Mouse (Mus musculus): ENCODE measurements around the gene Tacc2. TPM values are rescaled to one million over a fixed set of nuclear protein-coding genes. Genes with fewer than 3 reads are reported as not detected.

Gene Tacc2
- polyA plus RNA-seq, 1 experiment from 2014 or later = 34.8 TPM

DNA sequence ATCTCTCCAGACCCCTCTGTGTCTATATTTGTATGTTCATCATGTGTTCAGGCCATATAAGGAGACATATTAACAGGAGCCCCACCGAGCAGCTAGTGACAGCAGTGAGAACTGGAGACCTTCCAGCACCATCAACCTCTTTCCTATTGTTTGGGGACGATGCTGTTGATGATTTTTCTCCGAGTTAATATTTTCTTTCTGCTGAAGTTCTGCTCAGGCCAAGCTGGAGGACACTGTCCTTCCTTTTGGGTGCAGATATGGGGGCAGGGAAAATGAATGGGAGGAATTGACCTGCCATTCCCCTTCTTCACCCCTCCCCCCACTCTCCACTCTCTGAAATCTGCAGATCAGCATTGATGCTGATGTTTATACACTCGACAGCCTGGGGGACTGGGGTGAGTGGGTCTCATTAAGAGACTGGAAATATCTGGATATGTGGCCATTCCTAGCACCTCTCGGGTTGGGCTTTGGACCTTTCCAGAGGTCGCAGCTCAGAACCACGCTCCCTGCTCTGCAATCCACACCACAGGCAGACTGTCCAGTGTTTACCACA, 91.6 kb downstream of the Tacc2 start:
- Histone ChIP-seq H3K4me1 (replicated peaks) (peaks cover 30% of the 10 kb centered on the region), H3K9ac (replicated peaks) (no peak overlapping the region; the same call in 1 of the 2 replicates)
- WGBS = 55% methylated on average over 7 of the region's 7 CpGs

DNA sequence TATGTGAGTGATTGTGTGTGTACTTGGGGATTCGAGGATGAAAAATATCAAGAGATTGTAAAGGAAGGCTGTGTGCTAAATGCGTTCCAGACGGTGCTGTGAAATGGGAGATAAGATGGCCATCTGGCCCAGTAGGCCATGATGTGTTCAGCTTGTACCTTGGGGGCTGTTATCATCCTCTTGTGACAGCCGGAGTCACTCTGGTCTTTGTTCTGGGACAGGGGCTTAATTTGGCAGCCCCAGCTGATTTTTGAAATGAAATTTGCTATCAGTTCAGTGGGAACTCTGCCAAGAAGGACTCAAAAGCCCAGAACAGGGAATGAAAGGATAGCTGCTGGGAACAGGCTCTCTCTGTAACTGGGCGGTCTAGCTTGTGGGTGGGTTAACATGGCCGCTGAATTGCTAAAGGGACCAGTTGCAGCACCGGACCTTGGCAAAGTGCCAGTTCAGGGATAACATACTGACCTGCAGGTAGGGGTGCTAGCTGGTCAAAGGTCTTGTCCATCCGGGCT, 92.2 kb downstream of the Tacc2 start:
- 46% methylated on average over 8 of the region's 8 CpGs for WGBS
- Histone ChIP-seq H3K4me1 (replicated peaks) (peaks cover 30% of the 10 kb centered on the region), H3K4me3 (replicated peaks) (no peak overlapping the region), H3K4me2 (no peak overlapping the region), H3K9ac (replicated peaks) (no peak overlapping the region), H3K27me3 (no peaks in the 10 kb centered on the region), H3K36me3 (peaks cover 14% of the 10 kb centered on the region; the same call in 1 of the 2 replicates), H3K9me3 (no peaks in the 10 kb centered on the region), H3K27ac (peak overlapping the region; percentile 80)
- ATAC-seq (ENCODE audit: insufficient number of reproducible peaks, insufficient read depth, low FRiP score, low TSS enrichment, low read depth) = no peak

More for the DNA sequence above, 91.6 kb downstream of the Tacc2 start:
- H3K27ac ChIP-seq = peak overlapping the region; percentile 80
- no peaks in the 10 kb centered on the region for H3K9me3 ChIP-seq
- peaks cover 17% of the 10 kb centered on the region for H3K36me3 ChIP-seq
- H3K4me3 ChIP-seq (replicated peaks) = no peak overlapping the region
- no peak overlapping the region for H3K4me2 ChIP-seq
- ATAC-seq (ENCODE audit: insufficient number of reproducible peaks, insufficient read depth, low FRiP score, low TSS enrichment, low read depth) = no peak
- no peaks in the 10 kb centered on the region for H3K27me3 ChIP-seq

DNA sequence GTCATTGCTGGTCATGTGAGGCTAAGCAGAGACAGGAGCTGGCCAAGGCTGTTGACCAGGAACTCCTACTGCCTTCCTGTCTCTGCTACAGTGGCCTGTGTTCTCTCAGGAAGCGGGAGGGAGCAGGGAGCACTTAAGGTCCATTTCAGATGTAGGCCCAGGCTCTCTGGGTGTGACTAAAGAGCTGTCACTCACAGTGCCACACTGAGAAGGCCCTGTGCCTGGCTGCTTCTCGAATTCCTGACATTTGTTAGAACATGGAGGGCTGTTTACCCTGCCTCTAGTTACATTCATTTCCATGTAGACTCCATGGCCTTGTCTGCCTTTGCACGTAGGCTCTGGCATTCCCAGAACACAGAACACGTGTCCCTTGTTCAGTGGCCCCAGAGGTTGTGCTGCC, 93.1 kb downstream of the Tacc2 start:
- Histone ChIP-seq H3K4me3 (replicated peaks) (no peak overlapping the region), H3K9ac (replicated peaks) (no peak overlapping the region), H3K9me3 (no peaks in the 10 kb centered on the region), H3K4me2 (no peak overlapping the region), H3K27ac (peak overlapping the region; percentile 51), H3K36me3 (peaks cover 7% of the 10 kb centered on the region; the same call in 1 of the 2 replicates), H3K27me3 (no peaks in the 10 kb centered on the region), H3K4me1 (replicated peaks) (peaks cover 30% of the 10 kb centered on the region)
- 56% methylated on average over 4 of the region's 4 CpGs for WGBS
- peak; percentile 58; the same call in 1 of the 2 replicates for ATAC-seq (ENCODE audit: insufficient number of reproducible peaks, insufficient read depth, low FRiP score, low TSS enrichment, low read depth)

DNA sequence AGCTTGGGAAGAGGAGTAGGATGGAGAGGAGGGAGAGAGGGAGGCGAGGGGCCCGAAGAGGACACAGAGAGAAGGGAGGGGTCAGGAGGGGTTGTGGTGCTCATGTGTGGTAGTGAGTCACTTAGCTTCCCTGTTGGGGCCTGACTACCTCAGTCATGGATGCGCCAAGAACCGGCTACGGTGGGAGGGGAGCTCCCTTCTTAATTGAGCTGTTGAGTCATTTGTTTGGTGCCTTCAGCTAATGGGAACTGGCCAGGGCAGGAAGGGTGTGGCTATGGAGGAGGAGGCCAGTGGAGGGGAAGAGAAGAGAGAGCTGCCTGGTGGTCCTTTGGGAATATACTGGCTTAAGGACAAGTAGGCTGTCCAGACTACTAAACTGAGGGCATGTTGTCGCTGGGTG, 94.1 kb downstream of the Tacc2 start:
- H3K4me3 ChIP-seq (replicated peaks) = no peak overlapping the region
- ATAC-seq (ENCODE audit: insufficient number of reproducible peaks, insufficient read depth, low FRiP score, low TSS enrichment, low read depth) = no peak
- H3K9me3 ChIP-seq = 0 out of 2 replicates have a peak, but pooled peaks cover 4% of the 10 kb centered on the region
- H3K27me3 ChIP-seq = no peaks in the 10 kb centered on the region
- H3K36me3 ChIP-seq = peaks cover 6% of the 10 kb centered on the region; the same call in 1 of the 2 replicates
- H3K27ac ChIP-seq = no peak overlapping the region
- H3K9ac ChIP-seq (replicated peaks) = no peak overlapping the region
- peaks cover 30% of the 10 kb centered on the region for H3K4me1 ChIP-seq (replicated peaks)
- WGBS = 72% methylated on average over 6 of the region's 6 CpGs
- H3K4me2 ChIP-seq = no peak overlapping the region

DNA sequence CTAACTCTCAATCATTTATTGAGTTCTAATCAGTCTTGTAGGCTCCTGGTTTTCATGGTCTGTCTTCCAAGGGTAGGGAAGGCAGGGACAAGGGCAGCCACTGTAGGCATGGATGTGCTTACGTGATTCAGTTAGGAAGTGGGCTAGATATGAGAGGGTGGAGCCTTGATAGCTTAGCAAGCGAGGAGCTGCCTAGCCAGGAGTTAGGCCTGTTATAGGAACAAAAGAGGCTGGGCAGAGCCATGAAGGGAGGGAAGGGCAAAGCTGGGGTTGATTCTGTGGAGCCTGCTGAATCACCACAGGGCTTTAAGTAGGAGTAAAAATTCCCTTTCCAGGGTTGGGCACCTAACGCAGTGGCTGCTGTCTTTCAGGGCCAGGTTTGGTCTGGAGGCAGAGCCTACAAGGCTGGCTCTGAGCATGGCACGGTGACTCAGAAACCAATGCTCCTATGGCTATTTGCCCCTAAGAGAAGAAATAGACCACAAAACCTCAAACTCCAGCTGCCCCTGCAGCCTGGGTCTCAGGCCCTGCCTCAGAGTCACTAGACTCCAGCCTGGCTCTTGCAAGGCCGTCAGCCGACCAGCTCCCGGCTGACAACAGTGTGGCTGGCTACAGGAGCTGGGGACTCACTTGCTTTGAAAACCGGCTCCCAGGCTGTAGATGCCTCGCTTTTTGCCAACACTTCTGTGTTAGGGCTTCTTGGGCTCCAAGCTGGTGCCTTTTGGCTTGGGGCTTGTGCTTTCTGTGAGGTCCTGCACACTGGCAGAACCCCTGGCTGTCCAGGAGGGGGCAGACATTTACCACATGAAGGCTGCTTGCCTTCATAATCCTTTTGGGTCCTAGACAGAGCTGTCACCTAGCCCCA, 96.2 kb downstream of the Tacc2 start:
- H3K36me3 ChIP-seq = peaks cover 6% of the 10 kb centered on the region; the same call in 1 of the 2 replicates
- no peak overlapping the region for H3K4me2 ChIP-seq
- no peaks in the 10 kb centered on the region for H3K27me3 ChIP-seq
- peaks cover 50% of the 10 kb centered on the region for H3K4me1 ChIP-seq (replicated peaks)
- 0 out of 2 replicates have a peak overlapping the region, but pooled peaks have one; percentile 9 for H3K27ac ChIP-seq
- H3K9ac ChIP-seq (replicated peaks) = no peak overlapping the region
- 64% methylated on average over 9 of the region's 9 CpGs for WGBS
- 0 out of 2 replicates have a peak, but pooled peaks cover 6% of the 10 kb centered on the region for H3K9me3 ChIP-seq
- H3K4me3 ChIP-seq (replicated peaks) = no peak overlapping the region
- no peak for ATAC-seq (ENCODE audit: insufficient number of reproducible peaks, insufficient read depth, low FRiP score, low TSS enrichment, low read depth)

DNA sequence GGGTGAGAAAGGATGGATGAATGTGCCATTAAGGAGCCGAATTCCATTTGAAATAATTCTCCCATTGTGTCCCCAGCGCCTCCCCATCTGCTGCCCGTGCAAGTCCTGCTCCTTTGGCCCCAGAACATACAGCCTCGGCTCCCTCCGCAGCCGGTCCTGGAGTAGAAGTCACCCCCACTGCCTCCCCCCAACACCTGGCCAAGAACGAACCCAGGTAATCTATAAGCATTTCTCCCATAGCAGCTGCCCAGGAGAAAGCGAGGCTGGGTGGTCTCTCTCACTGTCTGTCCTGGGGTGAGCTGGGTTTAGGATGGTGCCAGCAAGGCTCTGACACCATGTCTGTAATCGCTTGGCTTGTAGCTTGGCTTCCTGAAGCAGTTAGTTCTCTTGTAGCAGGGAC, 97.3 kb downstream of the Tacc2 start:
- ATAC-seq (ENCODE audit: insufficient number of reproducible peaks, insufficient read depth, low FRiP score, low TSS enrichment, low read depth) = no peak
- no peak overlapping the region for H3K4me3 ChIP-seq (replicated peaks)
- no peak overlapping the region for H3K9ac ChIP-seq (replicated peaks)
- peaks cover 39% of the 10 kb centered on the region for H3K4me1 ChIP-seq (replicated peaks)
- H3K36me3 ChIP-seq = peaks cover 6% of the 10 kb centered on the region; the same call in 1 of the 2 replicates
- H3K4me2 ChIP-seq = no peak overlapping the region
- 0 out of 2 replicates have a peak, but pooled peaks cover 6% of the 10 kb centered on the region for H3K9me3 ChIP-seq
- WGBS = 85% methylated on average over 9 of the region's 9 CpGs
- no peak overlapping the region for H3K27ac ChIP-seq
- no peaks in the 10 kb centered on the region for H3K27me3 ChIP-seq

DNA sequence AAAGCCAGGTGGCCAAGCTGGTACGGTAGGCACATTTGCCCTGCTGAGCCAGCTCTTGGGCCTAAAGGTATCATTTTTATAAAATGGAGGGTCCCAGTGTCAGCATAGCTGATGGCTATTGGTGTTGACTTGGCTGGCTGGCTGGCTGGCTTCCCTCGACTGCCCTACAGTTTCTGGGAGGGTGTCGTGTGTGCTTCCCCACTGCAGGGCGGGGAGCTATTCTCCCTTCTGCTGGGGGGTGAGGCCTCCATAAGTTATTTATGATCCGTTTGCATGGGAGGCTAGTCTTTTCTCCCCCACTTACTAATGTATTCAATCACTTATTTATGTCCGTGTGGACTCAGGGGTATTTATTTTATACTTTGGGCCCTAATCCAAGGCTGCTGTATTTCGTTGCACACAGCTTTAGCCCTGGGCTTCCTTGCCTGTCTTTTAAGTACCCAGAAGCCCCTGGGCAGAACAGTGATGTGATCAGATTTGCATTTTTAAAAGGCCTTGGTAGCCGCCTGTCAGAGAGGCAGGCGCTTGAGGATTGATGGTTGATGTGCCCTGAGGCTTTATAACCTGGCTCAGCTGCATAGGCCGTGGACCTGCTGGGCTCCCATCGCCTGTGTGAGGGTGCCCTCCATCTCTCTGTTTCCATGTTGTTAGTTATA, 99.8 kb downstream of the Tacc2 start:
- Histone ChIP-seq H3K27me3 (no peaks in the 10 kb centered on the region), H3K9me3 (0 out of 2 replicates have a peak, but pooled peaks cover 6% of the 10 kb centered on the region), H3K4me2 (no peak overlapping the region), H3K9ac (replicated peaks) (no peak overlapping the region), H3K36me3 (peaks cover 6% of the 10 kb centered on the region; the same call in 1 of the 2 replicates), H3K27ac (peak overlapping the region; percentile 36), H3K4me3 (replicated peaks) (no peak overlapping the region), H3K4me1 (replicated peaks) (peaks cover 24% of the 10 kb centered on the region)
- 48% methylated on average over 11 of the region's 11 CpGs for WGBS
- ATAC-seq (ENCODE audit: insufficient number of reproducible peaks, insufficient read depth, low FRiP score, low TSS enrichment, low read depth) = no peak

DNA sequence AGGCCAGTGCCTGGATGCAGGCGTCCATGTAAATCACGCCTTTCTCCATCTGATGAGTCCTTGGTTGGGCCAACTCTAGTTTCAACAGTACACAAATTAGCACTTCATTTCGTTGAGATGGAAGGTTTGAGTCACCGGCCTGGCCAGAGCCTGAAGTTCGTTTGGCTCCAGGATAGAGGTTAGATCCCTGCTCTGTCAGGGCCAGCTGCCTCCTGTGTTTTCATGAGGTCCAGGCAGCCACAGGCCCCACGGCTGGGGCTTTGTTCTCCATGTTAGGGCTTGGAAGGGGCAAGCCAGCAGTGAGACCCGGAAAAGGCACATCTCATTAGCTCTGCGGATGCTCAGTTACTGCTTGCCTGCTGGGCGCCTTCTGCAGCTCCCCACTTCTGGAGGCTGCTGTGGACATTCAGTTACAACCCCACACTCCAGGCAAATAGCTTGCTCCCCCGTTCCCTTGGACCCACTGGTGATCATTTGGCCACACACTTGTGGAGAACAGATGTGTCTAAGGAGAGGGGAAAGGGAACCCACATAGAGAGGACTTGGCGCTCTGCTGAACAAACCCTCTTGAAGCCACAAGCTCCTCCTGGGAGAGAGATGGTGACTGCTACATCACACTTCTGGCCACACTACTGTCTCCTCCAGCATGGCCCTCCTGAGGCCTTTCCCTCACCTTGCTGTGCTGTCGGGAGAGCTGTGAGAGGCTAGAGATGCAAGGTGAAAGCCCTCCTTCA, 100.5 kb downstream of the Tacc2 start:
- 63% methylated on average over 12 of the region's 12 CpGs for WGBS
- Histone ChIP-seq H3K36me3 (peaks cover 6% of the 10 kb centered on the region; the same call in 1 of the 2 replicates), H3K27ac (peak overlapping the region; percentile 36), H3K9me3 (0 out of 2 replicates have a peak, but pooled peaks cover 6% of the 10 kb centered on the region), H3K4me3 (replicated peaks) (no peak overlapping the region), H3K9ac (replicated peaks) (no peak overlapping the region), H3K4me2 (no peak overlapping the region), H3K27me3 (no peaks in the 10 kb centered on the region), H3K4me1 (replicated peaks) (peaks cover 28% of the 10 kb centered on the region)
- ATAC-seq (ENCODE audit: insufficient number of reproducible peaks, insufficient read depth, low FRiP score, low TSS enrichment, low read depth) = no peak

DNA sequence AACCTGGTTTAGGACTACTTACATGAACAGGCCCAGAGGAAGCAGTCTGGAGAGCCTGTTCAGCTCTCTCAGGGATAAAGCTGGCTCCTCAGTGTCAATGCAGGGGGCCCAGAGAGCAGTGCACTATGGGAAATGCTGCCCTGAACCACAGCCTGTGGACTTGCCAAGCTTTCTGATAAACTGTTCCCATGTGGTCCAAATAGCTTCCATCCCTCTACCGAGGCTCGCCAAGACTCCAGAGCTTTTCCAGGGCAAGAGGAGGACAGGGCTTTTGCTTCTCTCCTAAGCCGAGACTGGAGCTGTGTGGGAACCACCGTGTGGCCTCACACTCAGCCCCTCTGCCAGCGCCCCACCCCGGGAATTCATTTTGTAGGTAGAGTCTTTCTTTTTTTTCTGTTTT, 101.2 kb downstream of the Tacc2 start:
- Histone ChIP-seq H3K9me3 (0 out of 2 replicates have a peak, but pooled peaks cover 6% of the 10 kb centered on the region), H3K27me3 (no peaks in the 10 kb centered on the region), H3K36me3 (peaks cover 6% of the 10 kb centered on the region; the same call in 1 of the 2 replicates), H3K27ac (no peak overlapping the region), H3K4me3 (replicated peaks) (no peak overlapping the region), H3K4me1 (replicated peaks) (peaks cover 32% of the 10 kb centered on the region), H3K4me2 (no peak overlapping the region), H3K9ac (replicated peaks) (no peak overlapping the region)
- WGBS = 81% methylated on average over 6 of the region's 6 CpGs
- ATAC-seq (ENCODE audit: insufficient number of reproducible peaks, insufficient read depth, low FRiP score, low TSS enrichment, low read depth) = no peak

DNA sequence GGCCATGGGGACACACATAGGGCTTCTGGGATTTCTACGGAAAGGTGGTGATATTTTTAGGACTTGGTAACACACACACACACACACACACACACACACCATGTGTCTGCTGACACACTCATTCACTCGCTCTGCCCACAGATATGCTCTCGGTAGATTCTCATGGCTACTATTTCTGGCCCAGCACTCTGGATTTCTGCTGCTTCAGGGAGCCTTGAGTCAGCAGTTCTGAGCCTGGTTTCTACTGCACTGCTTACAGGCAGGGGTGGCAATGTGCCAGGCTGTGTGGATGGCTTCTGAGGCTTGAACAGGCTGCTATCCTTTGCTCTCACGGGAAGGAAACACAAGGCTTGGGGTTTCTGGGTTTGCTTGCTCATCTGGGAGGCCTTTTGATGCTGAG, 104.6 kb downstream of the Tacc2 start:
- Histone ChIP-seq H3K36me3 (no peaks in the 10 kb centered on the region), H3K27me3 (no peaks in the 10 kb centered on the region), H3K9ac (replicated peaks) (0 out of 2 replicates have a peak overlapping the region, but pooled peaks have one; percentile 12), H3K4me2 (no peak overlapping the region), H3K9me3 (no peaks in the 10 kb centered on the region), H3K4me1 (replicated peaks) (peaks cover 28% of the 10 kb centered on the region), H3K27ac (no peak overlapping the region; the same call in 1 of the 2 replicates), H3K4me3 (replicated peaks) (no peak overlapping the region)
- no peak for ATAC-seq (ENCODE audit: insufficient number of reproducible peaks, insufficient read depth, low FRiP score, low TSS enrichment, low read depth)
- WGBS = 79% methylated on average over 4 of the region's 4 CpGs

Measured in limb, embryonic 12.5 days (tissue).